Mouse (Mus musculus) olfactory bulb, adult 2 months (tissue): ENCODE results near the gene Thumpd3.

Experiments
- CTCF ChIP-seq: fragments of 200-500 bp; IDR thresholded peaks from 2 replicates; pipeline ENCODE4 v1.5.1; 2012; ENCODE audit warnings: low read depth, mild to moderate bottlenecking, low read length, moderate library complexity; ENCODE audit not compliant: insufficient read depth
- POLR2A ChIP-seq: fragments of 200-500 bp; IDR thresholded peaks from 2 replicates; pipeline ENCODE4 v1.6.1; 2012; ENCODE audit warnings: mild to moderate bottlenecking, low read depth, low read length, moderate library complexity; ENCODE audit not compliant: insufficient read depth

DNA sequence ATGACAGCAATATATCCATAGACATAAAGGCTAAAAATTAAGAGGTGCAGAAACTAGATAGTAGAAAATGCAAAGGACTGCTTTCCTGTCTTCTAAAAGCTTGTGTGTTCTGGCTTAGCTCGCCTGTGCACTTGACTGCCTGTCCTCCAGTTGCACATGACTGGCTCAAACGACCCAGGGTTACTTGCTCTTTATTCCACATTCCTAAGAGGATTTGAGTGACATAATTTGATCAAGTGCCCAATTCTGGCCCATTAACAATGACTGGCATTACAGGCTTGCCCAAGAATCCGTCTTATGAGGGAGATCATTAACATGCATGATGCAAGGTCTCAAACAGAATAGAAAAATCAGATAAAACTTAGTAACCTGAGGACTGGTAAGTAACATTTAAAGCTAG lies 16.2 kb downstream of the Thumpd3 start:
- TF ChIP-seq CTCF, result no peak
- TF ChIP-seq POLR2A, result no peak
